In genomic region chr1:36753932-36754675, GRCm38 (mm10) we compare ENCODE assay signal across 33 mouse cellular contexts. TPM values are rescaled to one million over a fixed set of nuclear protein-coding genes. Genes with fewer than 3 reads are reported as not detected.
A peak's percentile ranks its signal among the peaks of the same experiment; 100 is the strongest.
DNase-seq lines count a peak whose midpoint lies in the region; ATAC-seq lines count a peak whose summit lies in the region.
"Had no signal": no experiment of that assay in that cellular context is flagged by ENCODE, and none has a peak within 500 bp of the region (broad histone marks: within the 10 kb centered on the region; RNA-seq: fewer than 3 reads in every experiment).

No protein-coding gene starts in this region.

- DNase-seq in midbrain, embryonic 11.5 days (ENCODE audit: low spot score, missing footprints): peak; percentile 39
- no peak for DNase-seq in midbrain, embryonic 14.5 days
- DNase-seq in brain, adult 2 months (ENCODE audit: low read depth, low spot score): peak; percentile 14
- no peak for DNase-seq in right cerebral cortex, adult 18-20 months
- DNase-seq in layer of hippocampus, adult 11-12 months (ENCODE audit: low spot score): no peak
- DNase-seq: adrenal gland, adult 8-10 months; adrenal gland, postnatal 25 days; B cell, adult 2 months; cerebellum, adult 11 months; cerebellum, adult 8-10 months; cerebellum, postnatal 10 days; cerebellum, postnatal 36 days; forebrain, postnatal 0 days; gastrocnemius, adult 2 months; gastrocnemius, postnatal 25 days had no signal

- no peaks in the 10 kb centered on the region for H3K36me3 ChIP-seq in midbrain, embryonic 11.5 days (ENCODE audit: control insufficient read depth, insufficient read depth, low read length)
- H3K36me3 ChIP-seq in midbrain, embryonic 14.5 days (ENCODE audit: control insufficient read depth, insufficient read depth, low read length): no peaks in the 10 kb centered on the region
- H3K36me3 ChIP-seq: embryonic facial prominence, embryonic 12.5 days; embryonic facial prominence, embryonic 15.5 days; G1E had no signal

- H3K4me3 ChIP-seq in midbrain, embryonic 11.5 days (ENCODE audit: low read depth, low read length): no peak overlapping the region
- no peak overlapping the region for H3K4me3 ChIP-seq in midbrain, embryonic 14.5 days (replicated peaks; ENCODE audit: low read depth, low read length)
- H3K4me3 ChIP-seq: embryonic facial prominence, embryonic 12.5 days; embryonic facial prominence, embryonic 15.5 days; gastrocnemius, adult 2 months had no signal

- H3K4me1 ChIP-seq in midbrain, embryonic 11.5 days (ENCODE audit: control insufficient read depth, insufficient read depth, low read length): no peaks in the 10 kb centered on the region
- H3K4me1 ChIP-seq in midbrain, embryonic 14.5 days (ENCODE audit: control insufficient read depth, insufficient read depth, low read length): no peaks in the 10 kb centered on the region
- H3K4me1 ChIP-seq: embryonic facial prominence, embryonic 12.5 days; embryonic facial prominence, embryonic 15.5 days had no signal

- H3K27ac ChIP-seq in midbrain, embryonic 11.5 days (ENCODE audit: low read depth, low read length): no peak overlapping the region
- no peak overlapping the region for H3K27ac ChIP-seq in midbrain, embryonic 14.5 days (replicated peaks; ENCODE audit: low read depth, low read length)
- H3K27ac ChIP-seq: embryonic facial prominence, embryonic 12.5 days; embryonic facial prominence, embryonic 15.5 days; gastrocnemius, adult 2 months; hindbrain, embryonic 14.5 days; hindbrain, postnatal 0 days had no signal

- no peak overlapping the region for H3K4me2 ChIP-seq in midbrain, embryonic 11.5 days
- no peak overlapping the region for H3K4me2 ChIP-seq in midbrain, embryonic 14.5 days (ENCODE audit: low read length)
- H3K4me2 ChIP-seq: embryonic facial prominence, embryonic 12.5 days; embryonic facial prominence, embryonic 15.5 days; heart, embryonic 11.5 days; hindbrain, embryonic 14.5 days had no signal

- H3K9me3 ChIP-seq in midbrain, embryonic 11.5 days (ENCODE audit: control insufficient read depth, low read length): no peaks in the 10 kb centered on the region
- no peaks in the 10 kb centered on the region for H3K9me3 ChIP-seq in midbrain, embryonic 14.5 days (ENCODE audit: control insufficient read depth, low read length)
- H3K9me3 ChIP-seq: embryonic facial prominence, embryonic 12.5 days; embryonic facial prominence, embryonic 15.5 days; G1E had no signal

- ATAC-seq in midbrain, embryonic 11.5 days (ENCODE audit: low FRiP score): no peak
- no peak for ATAC-seq in midbrain, embryonic 14.5 days (ENCODE audit: low FRiP score, low TSS enrichment)
- peak; percentile 54 to 80 for ATAC-seq in hematopoietic stem cell, adult 5-6 weeks (replicated peaks in 1 of 2; ENCODE audit: insufficient read depth in 1 of 2, low FRiP score in 2 of 2, low TSS enrichment in 1 of 2, low read depth in 1 of 2, poor library complexity in 2 of 2, severe bottlenecking in 2 of 2)
- peak; percentile 83 for ATAC-seq in megakaryocyte-erythroid progenitor cell, adult 5-6 weeks (replicated peaks; ENCODE audit: low FRiP score, low TSS enrichment, poor library complexity, severe bottlenecking)
- no peak for ATAC-seq in megakaryocyte, adult 5-6 weeks (ENCODE audit: poor library complexity, severe bottlenecking)
- ATAC-seq: activated CD4-positive, CD25-positive, alpha-beta regulatory T cell, adult 4 months; forebrain, embryonic 14.5 days; forebrain, postnatal 0 days; hindbrain, postnatal 0 days; inflammation-experienced regulatory T-cells, adult 6 months; intestine, embryonic 16.5 days had no signal

- H3K27me3 ChIP-seq in midbrain, embryonic 11.5 days (ENCODE audit: control insufficient read depth, insufficient read depth, low read length): no peaks in the 10 kb centered on the region
- no peaks in the 10 kb centered on the region for H3K27me3 ChIP-seq in midbrain, embryonic 14.5 days (ENCODE audit: control insufficient read depth, insufficient read depth, low read length)
- H3K27me3 ChIP-seq: CH12.LX; embryonic facial prominence, embryonic 12.5 days; embryonic facial prominence, embryonic 15.5 days had no signal

- 87% methylated on average over 6 of the region's 6 CpGs for WGBS in midbrain, embryonic 11.5 days
- WGBS in midbrain, embryonic 14.5 days: 81% methylated on average over 6 of the region's 6 CpGs

- H3K9ac ChIP-seq in midbrain, embryonic 11.5 days (ENCODE audit: low read length): no peak overlapping the region
- no peak overlapping the region for H3K9ac ChIP-seq in midbrain, embryonic 14.5 days (replicated peaks; ENCODE audit: low read length)
- H3K9ac ChIP-seq: embryonic facial prominence, embryonic 12.5 days; embryonic facial prominence, embryonic 15.5 days; forebrain, postnatal 0 days; hindbrain, embryonic 14.5 days had no signal

RNA-seq across cellular contexts. Expression of gene Zap70, which starts 7.5 kb away (rescaled TPM):
- polyA plus RNA-seq in midbrain, embryonic 11.5 days (2014; fragmentation: Nextera tagmentation; extraction: Ambion mirVana): 0.36 and 0.41 TPM in 2 replicates
- polyA plus RNA-seq in midbrain, embryonic 14.5 days (2014; fragmentation: Nextera tagmentation; extraction: Ambion mirVana): 1.7 and 2.0 TPM in 2 replicates
- total RNA-seq in hematopoietic stem cell, adult 5-6 weeks (2017): 0.40 and 0.94 TPM in 2 replicates
- total RNA-seq in megakaryocyte-erythroid progenitor cell, adult 5-6 weeks (2014; fragmentation: Nextera tagmentation): 2.5 and 3.9 TPM in 2 replicates
- 1.3 and 1.7 TPM in 2 replicates for total RNA-seq in megakaryocyte-erythroid progenitor cell, adult 5-6 weeks (2017)
- 0.71 and 1.7 TPM in 2 replicates for total RNA-seq in megakaryocyte, adult 5-6 weeks (2015)
- total RNA-seq in megakaryocyte, adult 5-6 weeks (2017): 0.77 and 1.5 TPM in 2 replicates
- total RNA-seq: G1E had no signal

RNA-seq across cellular contexts. Expression of gene Actr1b, which starts 39.9 kb away (rescaled TPM):
- 97.1 and 110 TPM in 2 replicates for polyA plus RNA-seq in midbrain, embryonic 11.5 days (2014; fragmentation: Nextera tagmentation; extraction: Ambion mirVana)
- 77.9 and 81.9 TPM in 2 replicates for polyA plus RNA-seq in midbrain, embryonic 14.5 days (2014; fragmentation: Nextera tagmentation; extraction: Ambion mirVana)
- 45.0 and 61.4 TPM in 2 replicates for total RNA-seq in hematopoietic stem cell, adult 5-6 weeks (2017)
- 45.8 and 49.2 TPM in 2 replicates for total RNA-seq in megakaryocyte-erythroid progenitor cell, adult 5-6 weeks (2014; fragmentation: Nextera tagmentation)
- 49.1 and 51.1 TPM in 2 replicates for total RNA-seq in megakaryocyte-erythroid progenitor cell, adult 5-6 weeks (2017)
- total RNA-seq in megakaryocyte, adult 5-6 weeks (2015): 14.0 and 17.4 TPM in 2 replicates
- total RNA-seq in megakaryocyte, adult 5-6 weeks (2017): 34.7 and 37.7 TPM in 2 replicates

RNA-seq across cellular contexts. Expression of gene 4933424G06Rik, which starts 44.2 kb away (rescaled TPM):
- 0.23 TPM in 1 of 2 replicates, not detected in the other for polyA plus RNA-seq in midbrain, embryonic 11.5 days (2014; fragmentation: Nextera tagmentation; extraction: Ambion mirVana)
- polyA plus RNA-seq in midbrain, embryonic 14.5 days (2014; fragmentation: Nextera tagmentation; extraction: Ambion mirVana): 0.51 and 0.80 TPM in 2 replicates
- total RNA-seq in hematopoietic stem cell, adult 5-6 weeks (2017): not detected in 2 replicates
- total RNA-seq in megakaryocyte-erythroid progenitor cell, adult 5-6 weeks (2014; fragmentation: Nextera tagmentation): not detected in 2 replicates
- total RNA-seq in megakaryocyte-erythroid progenitor cell, adult 5-6 weeks (2017): not detected in 2 replicates
- total RNA-seq in megakaryocyte, adult 5-6 weeks (2015): 0.33 TPM in 1 of 2 replicates, not detected in the other
- total RNA-seq in megakaryocyte, adult 5-6 weeks (2017): not detected in 2 replicates
- total RNA-seq: adrenal gland, adult 8-10 months; adrenal gland, postnatal 25 days; CH12.LX; forebrain, postnatal 0 days; heart, adult 8-10 months; heart, postnatal 25 days; hindbrain, postnatal 0 days had no signal
- polyA plus RNA-seq: activated CD4-positive, CD25-positive, alpha-beta regulatory T cell, adult 4 months; embryonic facial prominence, embryonic 12.5 days; forebrain, embryonic 14.5 days; G1E; gonadal fat pad, adult 2 months; heart, embryonic 11.5 days; heart, postnatal 0 days; inflammation-experienced regulatory T-cells, adult 6 months had no signal

Comparison
In these comparisons a context has a peak if more than half of its experiments do, and no peak if none do; other contexts are left out.
1. DNase-seq: peak in midbrain, embryonic 11.5 days (single experiment) and brain, adult 2 months (single experiment); none in midbrain, embryonic 14.5 days (single experiment), right cerebral cortex, adult 18-20 months (single experiment) and layer of hippocampus, adult 11-12 months (single experiment).
2. ATAC-seq: peak in hematopoietic stem cell, adult 5-6 weeks (2 of 2) and megakaryocyte-erythroid progenitor cell, adult 5-6 weeks (single experiment); none in midbrain, embryonic 11.5 days (single experiment), midbrain, embryonic 14.5 days (single experiment) and megakaryocyte, adult 5-6 weeks (single experiment).